Mouse (Mus musculus): ENCODE measurements around the gene Trim60. TPM values are rescaled to one million over a fixed set of nuclear protein-coding genes. Genes with fewer than 3 reads are reported as not detected.

The Trim60 gene
- not detected in 2 replicates for polyA plus RNA-seq (2015; fragmentation: Nextera tagmentation; extraction: Ambion mirVana)

- no peaks in the 10 kb centered on the region for H3K27me3 ChIP-seq (replicated peaks; ENCODE audit: control insufficient read depth, insufficient read depth, low read length)
- no peak within 1 kb of the TSS for H3K9ac ChIP-seq (ENCODE audit: low read depth, low read length)
- WGBS: 87% methylated on average over 8 of the region's 8 CpGs
- no peak within 1 kb of the TSS for H3K4me2 ChIP-seq (ENCODE audit: low read depth, low read length)
- H3K36me3 ChIP-seq (ENCODE audit: control insufficient read depth, insufficient read depth, low read length): no peaks in the 10 kb centered on the region
- H3K27ac ChIP-seq (ENCODE audit: low read length): no peak within 1 kb of the TSS
- no peaks in the 10 kb centered on the region for H3K4me1 ChIP-seq (ENCODE audit: control insufficient read depth, insufficient read depth, low read length)
- no peaks in the 10 kb centered on the region for H3K9me3 ChIP-seq (ENCODE audit: control insufficient read depth, low read length)
- H3K4me3 ChIP-seq (ENCODE audit: low read length): no peak within 1 kb of the TSS
- no peak for ATAC-seq
Observed at GRCm38 (mm10) chr8:65018423-65018822, at the start of gene Trim60, which contains the start of gene Trim61. Gene Trim60 (minus strand): TSS chr8:65018584. Gene Trim61 (minus strand): TSS chr8:65018523.

DNA sequence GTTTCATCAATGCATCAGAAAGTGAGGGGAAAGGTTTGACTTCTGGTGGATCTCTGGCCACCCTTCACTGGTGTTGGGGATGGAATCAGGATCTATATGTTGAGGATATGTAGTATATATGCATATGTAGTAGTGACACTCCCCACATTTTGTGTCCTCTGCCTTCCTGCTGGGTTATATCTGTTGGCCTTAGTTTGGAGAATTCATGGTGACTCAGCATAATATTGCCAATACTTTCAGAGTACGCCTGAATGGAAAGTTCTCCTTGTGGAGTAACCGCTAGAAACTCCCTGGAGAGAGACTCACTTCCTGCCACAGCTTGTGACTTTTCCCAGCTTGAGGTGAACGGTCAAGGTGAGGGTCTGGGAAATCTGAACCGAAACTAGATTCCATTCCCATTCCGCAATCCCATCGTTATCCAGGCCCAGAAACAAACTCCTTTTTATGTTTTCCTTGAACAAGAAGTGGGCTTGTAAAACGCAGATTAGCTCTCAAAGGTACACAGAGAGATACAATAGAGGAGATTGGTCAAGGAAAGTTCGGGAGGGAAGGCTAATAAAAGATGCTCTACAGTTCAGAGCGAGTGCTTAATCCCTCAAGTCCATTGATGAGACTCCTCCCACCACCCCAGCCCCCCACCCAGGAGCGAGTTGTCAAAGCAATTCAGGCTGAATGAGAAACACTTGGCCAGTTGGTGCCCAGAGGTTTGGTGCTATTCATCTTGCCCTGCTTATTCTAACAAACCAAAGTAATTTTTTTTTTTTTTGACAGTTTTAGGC is 49.5 kb upstream of the Trim60 start:
- no peaks in the 10 kb centered on the region for H3K27me3 ChIP-seq (replicated peaks; ENCODE audit: control insufficient read depth, insufficient read depth, low read length)
- WGBS: 39% methylated on average over 10 of the region's 10 CpGs
- ATAC-seq: no peak

GRCm38 (mm10) chr8:65067031-65067430 is 48.6 kb upstream of the Trim60 start:
- Histone ChIP-seq H3K36me3 (ENCODE audit: control insufficient read depth, insufficient read depth, low read length) (no peaks in the 10 kb centered on the region), H3K27me3 (replicated peaks; ENCODE audit: control insufficient read depth, insufficient read depth, low read length) (no peaks in the 10 kb centered on the region), H3K9ac (ENCODE audit: low read depth, low read length) (no peak overlapping the region), H3K9me3 (ENCODE audit: control insufficient read depth, low read length) (no peaks in the 10 kb centered on the region), H3K27ac (ENCODE audit: low read length) (no peak overlapping the region), H3K4me2 (ENCODE audit: low read depth, low read length) (no peak overlapping the region), H3K4me1 (ENCODE audit: control insufficient read depth, insufficient read depth, low read length) (no peaks in the 10 kb centered on the region), H3K4me3 (ENCODE audit: low read length) (no peak overlapping the region)
- WGBS: 93% methylated on average over 4 of the region's 4 CpGs
- ATAC-seq: no peak

More for the DNA sequence above, 49.5 kb upstream of the Trim60 start:
- Histone ChIP-seq H3K27ac (ENCODE audit: low read length) (no peak overlapping the region), H3K36me3 (ENCODE audit: control insufficient read depth, insufficient read depth, low read length) (no peaks in the 10 kb centered on the region), H3K4me2 (ENCODE audit: low read depth, low read length) (no peak overlapping the region), H3K4me1 (ENCODE audit: control insufficient read depth, insufficient read depth, low read length) (no peaks in the 10 kb centered on the region), H3K9ac (ENCODE audit: low read depth, low read length) (no peak overlapping the region), H3K4me3 (ENCODE audit: low read length) (no peak overlapping the region), H3K9me3 (ENCODE audit: control insufficient read depth, low read length) (no peaks in the 10 kb centered on the region)

DNA sequence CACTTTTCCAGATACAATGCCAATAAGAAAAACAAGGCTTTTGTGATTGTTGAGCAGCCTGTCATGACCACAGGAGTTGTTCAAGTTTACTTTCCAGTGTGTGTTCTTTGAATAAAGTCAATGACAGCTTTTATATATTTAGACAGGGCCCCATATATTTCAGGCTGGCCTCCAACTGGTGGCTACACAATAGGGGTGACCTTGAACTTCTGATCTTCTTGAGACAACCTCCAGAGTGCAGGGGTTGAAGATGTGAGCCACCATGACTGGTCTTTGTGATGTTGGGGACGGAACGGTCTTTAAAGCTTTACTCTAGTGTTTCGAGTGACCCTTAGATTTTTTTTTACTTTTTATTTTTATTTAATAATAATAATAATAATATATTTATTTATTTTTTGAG is 47.2 kb upstream of the Trim60 start:
- H3K9ac ChIP-seq (ENCODE audit: low read depth, low read length): no peak overlapping the region
- no peaks in the 10 kb centered on the region for H3K9me3 ChIP-seq (ENCODE audit: control insufficient read depth, low read length)
- H3K4me1 ChIP-seq (ENCODE audit: control insufficient read depth, insufficient read depth, low read length): no peaks in the 10 kb centered on the region
- H3K4me2 ChIP-seq (ENCODE audit: low read depth, low read length): no peak overlapping the region
- ATAC-seq: no peak
- no peak overlapping the region for H3K27ac ChIP-seq (ENCODE audit: low read length)
- H3K4me3 ChIP-seq (ENCODE audit: low read length): no peak overlapping the region
- H3K27me3 ChIP-seq (replicated peaks; ENCODE audit: control insufficient read depth, insufficient read depth, low read length): no peaks in the 10 kb centered on the region
- 94% methylated on average over 3 of the region's 3 CpGs for WGBS
- no peaks in the 10 kb centered on the region for H3K36me3 ChIP-seq (ENCODE audit: control insufficient read depth, insufficient read depth, low read length)

DNA sequence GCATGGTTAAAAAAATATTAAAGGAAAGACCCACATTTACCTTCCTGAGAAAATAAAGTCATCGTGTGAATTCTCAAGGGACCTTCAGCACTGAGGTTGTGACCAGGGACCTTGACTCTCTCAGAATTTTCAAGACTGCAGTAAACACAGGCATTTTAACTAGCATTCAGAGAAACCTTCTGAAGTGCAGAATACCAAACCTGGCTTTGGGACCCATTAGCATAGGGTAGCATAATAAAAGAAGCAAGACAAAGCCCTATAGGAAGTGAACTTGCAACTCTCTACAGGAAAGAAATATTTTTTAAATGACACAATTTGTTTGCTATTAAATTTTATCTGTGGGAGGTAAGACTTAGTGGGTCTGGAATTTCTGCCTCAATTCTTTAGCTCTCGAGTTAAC is 45.7 kb upstream of the Trim60 start:
- no peaks in the 10 kb centered on the region for H3K9me3 ChIP-seq (ENCODE audit: control insufficient read depth, low read length)
- no peak overlapping the region for H3K27ac ChIP-seq (ENCODE audit: low read length)
- whole genome bisulfite sequencing: 51% methylated on average over 2 of the region's 2 CpGs
- H3K4me1 ChIP-seq (ENCODE audit: control insufficient read depth, insufficient read depth, low read length): no peaks in the 10 kb centered on the region
- no peaks in the 10 kb centered on the region for H3K36me3 ChIP-seq (ENCODE audit: control insufficient read depth, insufficient read depth, low read length)
- ATAC-seq: no peak
- H3K4me3 ChIP-seq (ENCODE audit: low read length): no peak overlapping the region
- no peak overlapping the region for H3K9ac ChIP-seq (ENCODE audit: low read depth, low read length)
- H3K27me3 ChIP-seq (replicated peaks; ENCODE audit: control insufficient read depth, insufficient read depth, low read length): no peaks in the 10 kb centered on the region
- H3K4me2 ChIP-seq (ENCODE audit: low read depth, low read length): no peak overlapping the region

- no peak overlapping the region for H3K4me3 ChIP-seq (ENCODE audit: low read length)
- H3K36me3 ChIP-seq (ENCODE audit: control insufficient read depth, insufficient read depth, low read length): no peaks in the 10 kb centered on the region
- WGBS: 75% methylated on average over 4 of the region's 4 CpGs
- no peak overlapping the region for H3K9ac ChIP-seq (ENCODE audit: low read depth, low read length)
- H3K4me2 ChIP-seq (ENCODE audit: low read depth, low read length): no peak overlapping the region
- H3K9me3 ChIP-seq (ENCODE audit: control insufficient read depth, low read length): no peaks in the 10 kb centered on the region
- no peaks in the 10 kb centered on the region for H3K27me3 ChIP-seq (replicated peaks; ENCODE audit: control insufficient read depth, insufficient read depth, low read length)
- ATAC-seq: no peak
- H3K4me1 ChIP-seq (ENCODE audit: control insufficient read depth, insufficient read depth, low read length): no peaks in the 10 kb centered on the region
- no peak overlapping the region for H3K27ac ChIP-seq (ENCODE audit: low read length)
Observed at GRCm38 (mm10) chr8:65062195-65062594, 43.8 kb upstream of the Trim60 start.

DNA sequence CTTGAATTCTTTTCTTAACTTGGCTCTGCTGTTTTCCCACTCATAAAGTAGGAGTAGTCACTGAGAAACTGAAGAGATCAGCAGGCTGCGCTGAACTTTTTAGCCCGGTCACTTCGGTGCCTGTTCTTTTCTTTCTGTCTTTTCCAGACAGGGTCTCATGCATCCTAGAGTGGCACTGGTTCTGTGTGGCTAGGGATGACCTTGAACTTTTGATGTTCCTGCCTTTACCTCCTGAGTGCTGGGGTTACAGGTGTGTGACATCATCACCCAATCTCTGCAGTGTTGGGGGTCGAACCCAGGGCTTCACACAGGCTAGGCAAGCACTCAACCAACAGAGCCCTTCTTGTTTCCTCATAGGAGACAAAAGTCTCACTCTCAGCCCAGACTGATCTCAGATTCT is 38.3 kb upstream of the Trim60 start:
- Histone ChIP-seq H3K4me2 (ENCODE audit: low read depth, low read length) (no peak overlapping the region), H3K27ac (ENCODE audit: low read length) (no peak overlapping the region), H3K4me1 (ENCODE audit: control insufficient read depth, insufficient read depth, low read length) (no peaks in the 10 kb centered on the region), H3K27me3 (replicated peaks; ENCODE audit: control insufficient read depth, insufficient read depth, low read length) (no peaks in the 10 kb centered on the region), H3K4me3 (ENCODE audit: low read length) (no peak overlapping the region), H3K9ac (ENCODE audit: low read depth, low read length) (no peak overlapping the region), H3K36me3 (ENCODE audit: control insufficient read depth, insufficient read depth, low read length) (no peaks in the 10 kb centered on the region), H3K9me3 (ENCODE audit: control insufficient read depth, low read length) (no peaks in the 10 kb centered on the region)
- ATAC-seq: no peak
- 85% methylated on average over 4 of the region's 4 CpGs for WGBS

DNA sequence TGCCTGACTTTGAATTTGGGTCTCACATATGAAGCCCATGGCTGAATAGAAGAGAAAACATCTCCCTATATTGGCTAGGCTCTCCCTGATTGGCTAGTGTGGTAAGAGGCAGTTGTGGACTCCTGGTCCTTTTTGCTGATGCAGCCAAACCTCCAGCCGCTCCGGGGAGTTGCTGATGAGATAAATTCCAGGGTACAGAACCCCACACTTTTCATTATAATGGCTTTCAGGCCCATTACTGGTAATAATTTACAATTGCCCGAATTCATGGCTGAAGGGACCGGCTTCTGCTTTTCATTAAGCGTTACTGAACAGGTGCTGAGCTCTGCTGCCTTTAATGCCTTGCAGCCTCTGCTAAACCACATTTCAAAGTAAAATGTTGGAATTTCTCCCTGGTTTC is 35.6 kb upstream of the Trim60 start:
- WGBS: 47% methylated on average over 5 of the region's 5 CpGs
- Histone ChIP-seq H3K27me3 (replicated peaks; ENCODE audit: control insufficient read depth, insufficient read depth, low read length) (no peaks in the 10 kb centered on the region), H3K9me3 (ENCODE audit: control insufficient read depth, low read length) (no peaks in the 10 kb centered on the region), H3K4me1 (ENCODE audit: control insufficient read depth, insufficient read depth, low read length) (no peaks in the 10 kb centered on the region), H3K36me3 (ENCODE audit: control insufficient read depth, insufficient read depth, low read length) (no peaks in the 10 kb centered on the region), H3K9ac (ENCODE audit: low read depth, low read length) (no peak overlapping the region), H3K4me3 (ENCODE audit: low read length) (no peak overlapping the region), H3K4me2 (ENCODE audit: low read depth, low read length) (no peak overlapping the region), H3K27ac (ENCODE audit: low read length) (no peak overlapping the region)
- ATAC-seq: no peak

GRCm38 (mm10) chr8:65053554-65053953 is 35.2 kb upstream of the Trim60 start:
- no peaks in the 10 kb centered on the region for H3K9me3 ChIP-seq (ENCODE audit: control insufficient read depth, low read length)
- no peaks in the 10 kb centered on the region for H3K36me3 ChIP-seq (ENCODE audit: control insufficient read depth, insufficient read depth, low read length)
- no peak overlapping the region for H3K9ac ChIP-seq (ENCODE audit: low read depth, low read length)
- no peak overlapping the region for H3K4me3 ChIP-seq (ENCODE audit: low read length)
- H3K27me3 ChIP-seq (replicated peaks; ENCODE audit: control insufficient read depth, insufficient read depth, low read length): no peaks in the 10 kb centered on the region
- WGBS: 85% methylated on average over 3 of the region's 3 CpGs
- ATAC-seq: no peak
- no peak overlapping the region for H3K4me2 ChIP-seq (ENCODE audit: low read depth, low read length)
- H3K27ac ChIP-seq (ENCODE audit: low read length): no peak overlapping the region
- H3K4me1 ChIP-seq (ENCODE audit: control insufficient read depth, insufficient read depth, low read length): no peaks in the 10 kb centered on the region

GRCm38 (mm10) chr8:65047801-65048200 is 29.4 kb upstream of the Trim60 start:
- Histone ChIP-seq H3K27ac (ENCODE audit: low read length) (no peak overlapping the region), H3K4me2 (ENCODE audit: low read depth, low read length) (no peak overlapping the region), H3K9me3 (ENCODE audit: control insufficient read depth, low read length) (no peaks in the 10 kb centered on the region), H3K9ac (ENCODE audit: low read depth, low read length) (no peak overlapping the region), H3K27me3 (replicated peaks; ENCODE audit: control insufficient read depth, insufficient read depth, low read length) (no peaks in the 10 kb centered on the region), H3K4me3 (ENCODE audit: low read length) (no peak overlapping the region), H3K4me1 (ENCODE audit: control insufficient read depth, insufficient read depth, low read length) (no peaks in the 10 kb centered on the region), H3K36me3 (ENCODE audit: control insufficient read depth, insufficient read depth, low read length) (no peaks in the 10 kb centered on the region)
- 80% methylated on average over 4 of the region's 4 CpGs for WGBS
- no peak for ATAC-seq
